Mouse (Mus musculus) activated CD4-positive, CD25-positive, alpha-beta regulatory T cell, adult 4 months (primary cell): ENCODE results near the gene Iqgap2. TPM values are rescaled to one million over a fixed set of nuclear protein-coding genes. Genes with fewer than 3 reads are reported as not detected.
A peak's percentile ranks its signal among the peaks of the same experiment; 100 is the strongest.

ENCODE experiments used
- ATAC-seq: one replicate; pipeline ENCODE4 v1.8.0; 2017
- polyA plus RNA-seq, 2 experiments: library from polyadenylated mRNA; unstranded; fragments of 100-300 nt; shearing (Covaris generic); gene quantifications; one replicate each; pipeline ENCODE4 v1.2.1; 2017

Gene Iqgap2
- polyA plus RNA-seq, 2 experiments from 2014 or later, result 16.6 to 17.1 TPM

- no peak for ATAC-seq
Measured at GRCm38 (mm10) chr13:95882001-95882400, 9.7 kb downstream of the Iqgap2 start.

GRCm38 (mm10) chr13:95881427-95881826 is 10.3 kb downstream of the Iqgap2 start:
- ATAC-seq, result no peak

GRCm38 (mm10) chr13:95880633-95881032 is 11.1 kb downstream of the Iqgap2 start:
- ATAC-seq, result no peak

- no peak for ATAC-seq
Measured at GRCm38 (mm10) chr13:95871993-95872392, 19.7 kb downstream of the Iqgap2 start.

- no peak for ATAC-seq
Measured at GRCm38 (mm10) chr13:95870626-95871025, 21.1 kb downstream of the Iqgap2 start.

- no peak for ATAC-seq
Measured at GRCm38 (mm10) chr13:95868896-95869540, 22.7 kb downstream of the Iqgap2 start.

- ATAC-seq, result no peak
Measured at GRCm38 (mm10) chr13:95862201-95862600, 29.5 kb downstream of the Iqgap2 start.

- ATAC-seq, result peak; percentile 43
Measured at GRCm38 (mm10) chr13:95859271-95859670, 32.5 kb downstream of the Iqgap2 start.

GRCm38 (mm10) chr13:95858866-95859265 is 32.9 kb downstream of the Iqgap2 start:
- no peak for ATAC-seq

- ATAC-seq, result no peak
Measured at GRCm38 (mm10) chr13:95855537-95855936, 36.2 kb downstream of the Iqgap2 start.

GRCm38 (mm10) chr13:95851611-95852010 is 40.1 kb downstream of the Iqgap2 start:
- ATAC-seq, result no peak

- ATAC-seq, result no peak
Measured at GRCm38 (mm10) chr13:95850451-95850850, 41.3 kb downstream of the Iqgap2 start.

GRCm38 (mm10) chr13:95849501-95850007 is 42.2 kb downstream of the Iqgap2 start:
- no peak for ATAC-seq

GRCm38 (mm10) chr13:95846364-95846763 is 45.4 kb downstream of the Iqgap2 start:
- no peak for ATAC-seq

GRCm38 (mm10) chr13:95844950-95845349 is 46.8 kb downstream of the Iqgap2 start:
- ATAC-seq, result no peak

- no peak for ATAC-seq
Measured at GRCm38 (mm10) chr13:95843411-95844026, 48.2 kb downstream of the Iqgap2 start.

GRCm38 (mm10) chr13:95842803-95843202 is 48.9 kb downstream of the Iqgap2 start:
- no peak for ATAC-seq

- no peak for ATAC-seq
Measured at GRCm38 (mm10) chr13:95841946-95842345, 49.8 kb downstream of the Iqgap2 start.

- no peak for ATAC-seq
Measured at GRCm38 (mm10) chr13:95836944-95837343, 54.8 kb downstream of the Iqgap2 start.

GRCm38 (mm10) chr13:95833473-95833872 is 58.2 kb downstream of the Iqgap2 start:
- ATAC-seq, result no peak

- ATAC-seq, result no peak
Measured at GRCm38 (mm10) chr13:95832712-95833111, 59.0 kb downstream of the Iqgap2 start.

- no peak for ATAC-seq
Measured at GRCm38 (mm10) chr13:95831760-95832159, 60.0 kb downstream of the Iqgap2 start.

GRCm38 (mm10) chr13:95829431-95830171 is 62.1 kb downstream of the Iqgap2 start:
- no peak for ATAC-seq

GRCm38 (mm10) chr13:95828616-95829015 is 63.1 kb downstream of the Iqgap2 start:
- ATAC-seq, result no peak
